Mouse (Mus musculus) monocyte, adult 2 months (primary cell): ENCODE results near the gene Rarres2.
"Not testable (repeated sequence)": the region's sequence is repeated elsewhere in the genome, so short reads cannot be mapped to it uniquely, and the experiment has no call there.

Experiments
- DNase-seq, 2 experiments: peaks; one replicate each; pipeline ENCODE4 v3.0.0; 2022; ENCODE audit warnings: low spot score in 2 of 2, low read depth in 1 of 2

Rarres2 gene

GRCm38 (mm10) chr6:48541560-48542450, 30.8 kb downstream of the Rarres2 start:
- DNase-seq = no peak

DNA sequence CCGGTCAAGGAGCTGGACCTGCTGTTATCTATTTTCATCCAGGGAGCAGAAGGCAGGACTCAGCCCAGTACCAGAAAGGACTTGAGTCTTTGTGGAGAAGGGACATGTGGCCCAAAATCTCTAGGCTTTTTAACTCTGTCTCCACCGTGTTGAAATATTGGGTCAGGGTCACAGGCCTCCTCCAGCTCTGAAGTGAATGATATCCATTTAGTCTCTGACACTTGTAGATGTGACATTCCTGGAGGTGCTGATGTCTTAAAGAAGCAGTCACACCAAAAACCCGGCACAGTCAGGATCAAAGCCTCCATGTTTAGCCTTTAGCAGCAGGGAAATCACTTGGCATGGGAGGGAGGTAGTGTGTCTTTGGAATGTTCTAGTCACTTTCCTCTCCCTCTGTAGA, 31.9 kb downstream of the Rarres2 start:
- DNase-seq = no peak

- DNase-seq = no peak
Observed at GRCm38 (mm10) chr6:48539860-48540259, 32.7 kb downstream of the Rarres2 start.

DNA sequence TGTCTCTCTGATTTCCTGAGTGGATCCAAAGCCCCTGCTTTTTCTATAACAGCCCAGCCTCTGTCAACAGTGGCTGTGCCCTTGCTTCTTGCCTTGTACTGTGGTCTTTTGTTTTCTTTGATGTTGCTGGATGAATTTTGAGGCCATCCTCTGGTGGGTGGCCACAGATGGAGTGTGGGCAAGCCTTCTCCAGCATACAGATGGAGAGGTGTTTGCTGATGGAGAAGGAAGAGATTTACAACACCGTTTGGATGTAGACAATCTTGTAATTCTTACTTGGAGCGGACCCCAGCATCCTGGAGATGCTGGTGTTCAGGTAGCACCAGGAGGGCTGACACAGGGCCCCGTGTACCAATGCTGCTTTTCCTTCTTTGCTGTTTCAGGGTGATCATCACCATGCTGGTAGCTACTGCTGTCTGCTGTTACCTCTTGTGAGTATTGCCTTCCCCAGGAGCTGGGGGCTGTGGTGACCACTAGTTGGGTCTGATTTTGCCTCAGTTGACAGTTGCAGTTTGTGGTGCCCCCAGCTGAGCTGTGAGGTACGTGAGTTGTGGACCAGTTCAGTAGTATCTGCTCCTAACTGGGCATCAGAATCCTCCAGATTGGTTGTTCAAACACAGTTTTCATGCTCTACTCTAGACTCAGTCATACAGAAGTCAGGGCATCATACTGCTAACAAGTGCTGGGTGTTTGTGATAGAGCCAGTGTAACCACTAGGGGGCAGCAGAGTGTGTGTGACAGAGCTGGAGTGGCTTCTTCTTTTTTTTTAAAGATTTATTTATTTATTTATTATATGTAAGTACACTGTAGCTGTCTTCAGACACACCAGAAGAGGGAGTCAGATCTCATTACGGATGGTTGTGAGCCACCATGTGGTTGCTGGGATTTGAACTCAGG, 33.5 kb downstream of the Rarres2 start:
- peak in 1 of 2 experiments; percentile 48 for DNase-seq

DNA sequence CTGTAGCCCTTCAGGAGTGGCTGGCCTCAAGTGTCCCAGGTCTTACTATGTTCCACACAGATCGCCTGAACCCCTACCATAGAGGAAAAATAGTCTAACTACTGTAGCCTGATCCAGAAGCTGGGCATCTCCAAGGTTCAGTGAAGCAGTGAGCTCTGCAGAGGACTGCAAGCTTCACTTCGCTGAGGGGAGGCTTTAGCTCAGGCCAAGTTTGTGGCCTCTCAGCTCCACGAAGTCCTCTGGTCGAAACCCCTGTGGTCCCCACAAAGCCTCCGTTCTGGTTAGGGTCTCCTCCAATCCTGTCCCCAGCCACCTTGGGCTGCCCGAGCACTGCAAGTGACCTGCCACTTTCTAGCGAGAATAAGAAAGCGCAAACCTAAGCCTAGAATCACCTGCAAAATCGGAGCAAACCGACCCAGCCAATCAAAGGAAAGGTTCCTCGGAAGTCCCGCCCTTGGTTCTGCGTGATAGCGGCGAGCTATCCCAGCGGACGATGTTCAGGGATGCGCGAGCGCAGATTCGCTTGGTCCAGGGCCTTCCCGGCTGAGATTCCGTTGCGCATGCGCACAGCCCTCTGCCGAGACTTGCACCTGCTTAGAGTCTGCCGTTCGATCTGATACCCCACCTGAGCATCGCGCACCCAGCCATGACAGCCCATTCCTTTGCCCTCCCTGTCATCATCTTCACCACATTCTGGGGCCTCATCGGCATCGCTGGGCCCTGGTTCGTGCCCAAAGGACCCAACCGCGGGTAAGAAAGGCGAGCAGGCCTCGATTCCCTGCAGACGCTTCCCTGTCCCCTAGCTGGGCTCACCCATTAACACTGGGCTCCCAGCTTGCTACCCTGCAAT, 35.3 kb downstream of the Rarres2 start, which contains the start of gene Atp6v0e2:
Atp6v0e2 (plus strand) TSS at position 511 of the 850 bp plus-strand sequence.
- DNase-seq = no peak

- no peak for DNase-seq
Observed at GRCm38 (mm10) chr6:48536091-48536490, 36.5 kb downstream of the Rarres2 start.

DNA sequence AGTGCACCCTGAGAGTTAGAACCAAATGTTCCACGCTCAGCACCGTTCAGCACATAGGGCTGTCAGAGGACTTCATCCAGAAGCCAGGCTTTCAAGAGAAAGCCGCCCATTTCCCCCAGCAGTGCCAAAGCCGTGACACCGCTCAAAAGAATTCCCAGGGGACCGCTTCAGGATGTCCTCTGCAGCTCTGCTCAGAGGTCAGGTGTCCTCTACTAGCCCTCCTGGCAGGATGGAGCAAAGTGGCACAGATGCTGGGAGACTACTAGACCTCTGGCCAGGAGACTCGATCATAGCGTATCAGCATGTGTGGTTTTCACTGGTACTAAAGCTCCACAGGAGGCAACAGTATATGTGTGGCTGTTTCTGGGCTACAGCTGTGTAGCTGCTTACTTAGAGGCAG, 37.7 kb downstream of the Rarres2 start:
- DNase-seq = no peak

DNA sequence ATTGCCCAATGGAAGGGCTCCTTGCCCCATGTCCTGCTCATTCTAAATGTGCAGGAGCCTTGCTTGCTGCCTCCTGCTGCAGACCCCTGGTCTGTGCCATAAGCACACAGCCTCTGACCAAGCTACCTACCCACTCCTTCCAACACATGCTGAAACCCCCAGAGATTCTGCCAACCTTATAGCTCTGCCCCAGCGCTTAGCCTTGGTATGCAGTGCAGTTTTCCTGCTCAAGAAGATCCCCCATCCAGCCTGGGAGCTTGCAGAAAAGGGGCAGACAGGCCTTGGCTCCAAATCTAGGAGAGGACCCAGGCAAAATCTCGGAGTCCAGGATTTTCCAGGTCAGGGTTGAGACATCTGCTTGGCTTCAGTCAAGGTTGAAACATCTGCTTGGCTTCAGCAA, 39.1 kb downstream of the Rarres2 start:
- DNase-seq = no peak

GRCm38 (mm10) chr6:48530862-48531261, 41.7 kb downstream of the Rarres2 start:
- no peak for DNase-seq

GRCm38 (mm10) chr6:48529871-48530440, 42.6 kb downstream of the Rarres2 start:
- no peak for DNase-seq

- DNase-seq = no peak
Observed at GRCm38 (mm10) chr6:48529261-48529660, 43.3 kb downstream of the Rarres2 start.

DNA sequence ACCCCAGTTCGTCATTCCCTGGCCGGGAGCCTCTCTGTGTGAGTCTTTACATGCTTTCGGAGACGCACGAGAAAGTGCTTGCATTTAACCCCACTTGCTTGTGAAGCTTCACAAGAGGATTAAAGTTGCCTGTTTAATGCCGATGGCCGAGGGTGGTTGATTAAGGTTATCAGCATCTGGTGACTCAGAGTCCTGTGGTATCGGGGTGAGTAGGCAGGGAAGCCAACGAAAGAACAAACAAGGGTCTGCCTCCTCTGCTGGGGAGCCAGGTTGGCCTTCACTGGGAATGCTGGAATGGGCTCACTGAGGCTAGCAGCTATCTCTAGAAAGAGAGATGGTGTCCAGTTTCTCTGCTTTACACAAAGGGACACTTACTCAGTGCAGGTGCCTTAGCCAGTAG, 44.7 kb downstream of the Rarres2 start:
- no peak for DNase-seq

- DNase-seq = not testable (repeated sequence)
Observed at GRCm38 (mm10) chr6:48524882-48525281, 47.7 kb downstream of the Rarres2 start.
